ENCODE assay signal across 13 mouse cellular contexts in the genomic region with DNA sequence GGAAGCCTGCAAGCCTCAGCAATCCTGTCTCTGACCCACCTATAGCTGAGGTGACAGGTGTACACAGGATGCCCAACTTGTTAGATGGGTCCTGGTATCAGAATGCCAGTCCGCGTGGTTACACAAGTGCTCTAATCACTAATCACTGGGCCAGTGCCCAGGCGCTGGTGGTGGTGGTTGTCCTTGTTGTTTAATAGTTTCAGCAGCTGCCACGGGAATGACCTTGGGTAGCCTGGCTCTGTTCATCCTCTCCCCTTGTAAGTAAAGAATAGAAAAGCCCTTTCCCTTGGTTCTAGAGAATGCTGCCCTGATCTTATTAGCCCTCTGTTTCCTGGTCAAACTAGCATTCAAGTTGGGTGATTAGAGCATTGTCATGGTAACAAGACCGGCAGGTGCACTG. TPM values are rescaled to one million over a fixed set of nuclear protein-coding genes. Genes with fewer than 3 reads are reported as not detected.
DNase-seq lines count a peak whose midpoint lies in the region.
"Had no signal": no experiment of that assay in that cellular context is flagged by ENCODE, and none has a peak within 500 bp of the region (broad histone marks: within the 10 kb centered on the region; RNA-seq: fewer than 3 reads in every experiment).

No protein-coding gene starts in this region.

- DNase-seq in kidney, adult 9 months = peak; percentile 43
- no peak for DNase-seq in kidney, adult 8-10 months
- peak; percentile 59 for DNase-seq in adrenal gland, postnatal 10 days
- DNase-seq in heart, adult 8-10 months (ENCODE audit: low spot score) = peak; percentile 55
- peak; percentile 65 for DNase-seq in heart, postnatal 4 days
- DNase-seq in right cerebral cortex, postnatal 4 days = no peak
- DNase-seq in gastrocnemius, postnatal 25 days = no peak
- DNase-seq: cerebellum, adult 8-10 months; lung, postnatal 4 days; midbrain, embryonic 14.5 days; right cerebral cortex, adult 18-20 months had no signal

RNA-seq across cellular contexts. Expression of a gene that starts 9.6 kb away (rescaled TPM):
- 10 to 100 TPM; 18.5 to 20.5 TPM for total RNA-seq in adrenal gland, postnatal 10 days (2021)
- 10 to 100 TPM; 11.3 to 14.0 (median 13.2) TPM for total RNA-seq in heart, adult 8-10 months (2022)
- total RNA-seq in heart, postnatal 4 days (2021) = 10 to 100 TPM; 20.2 to 22.4 TPM
- 1 to 10 TPM; 5.1 TPM for total RNA-seq in gastrocnemius, postnatal 25 days (2021)

RNA-seq across cellular contexts. Expression of a gene that starts 10.0 kb away (rescaled TPM):
- total RNA-seq in adrenal gland, postnatal 10 days (2021) = 10 to 100 TPM; 10.5 to 11.3 TPM
- total RNA-seq in heart, adult 8-10 months (2022) = 1 to 10 TPM; 7.4 to 9.5 (median 7.9) TPM
- 10 to 100 TPM; 12.5 to 14.3 TPM for total RNA-seq in heart, postnatal 4 days (2021)
- 1 to 10 TPM; 3.3 to 3.4 TPM for total RNA-seq in gastrocnemius, postnatal 25 days (2021)

RNA-seq across cellular contexts. Expression of a gene that starts 10.3 kb away (rescaled TPM):
- 10 to 100 TPM; 23.0 to 32.7 TPM for total RNA-seq in adrenal gland, postnatal 10 days (2021)
- total RNA-seq in heart, adult 8-10 months (2022) = 10 to 100 TPM; 57.6 to 63.2 (median 58.0) TPM
- total RNA-seq in heart, postnatal 4 days (2021) = 100 to 1,000 TPM; 146 to 149 TPM
- total RNA-seq in gastrocnemius, postnatal 25 days (2021) = 10 to 100 TPM; 15.4 to 18.0 TPM
- total RNA-seq: MEL had no signal

RNA-seq across cellular contexts. Expression of a gene that starts 31.4 kb away (rescaled TPM):
- total RNA-seq in adrenal gland, postnatal 10 days (2021) = not detected
- total RNA-seq in heart, adult 8-10 months (2022) = under 1 TPM in 1 of 4 experiments, not detected in 3; 0.57 TPM
- total RNA-seq in heart, postnatal 4 days (2021) = not detected
- total RNA-seq in gastrocnemius, postnatal 25 days (2021) = not detected
- total RNA-seq: left cerebral cortex, adult 2 months; MEL had no signal

RNA-seq across cellular contexts. Expression of a gene that starts 35.3 kb away (rescaled TPM):
- 1 to 10 TPM in 1 of 2 experiments, under 1 TPM in 1; 0.60 to 1.5 TPM for total RNA-seq in adrenal gland, postnatal 10 days (2021)
- total RNA-seq in heart, adult 8-10 months (2022) = under 1 TPM; 0.14 to 0.63 (median 0.52) TPM
- total RNA-seq in heart, postnatal 4 days (2021) = 1 to 10 TPM; 1.1 to 1.9 TPM
- under 1 TPM; 0.48 to 0.49 TPM for total RNA-seq in gastrocnemius, postnatal 25 days (2021)
- total RNA-seq: MEL had no signal

Comparison
In these comparisons a context has a peak if more than half of its experiments do, and no peak if none do; other contexts are left out.
1. DNase-seq: peak in kidney, adult 9 months (single experiment), adrenal gland, postnatal 10 days (single experiment), heart, adult 8-10 months (single experiment) and heart, postnatal 4 days (single experiment); none in kidney, adult 8-10 months (0 of 2), right cerebral cortex, postnatal 4 days (single experiment) and gastrocnemius, postnatal 25 days (single experiment).